In the genomic region with DNA sequence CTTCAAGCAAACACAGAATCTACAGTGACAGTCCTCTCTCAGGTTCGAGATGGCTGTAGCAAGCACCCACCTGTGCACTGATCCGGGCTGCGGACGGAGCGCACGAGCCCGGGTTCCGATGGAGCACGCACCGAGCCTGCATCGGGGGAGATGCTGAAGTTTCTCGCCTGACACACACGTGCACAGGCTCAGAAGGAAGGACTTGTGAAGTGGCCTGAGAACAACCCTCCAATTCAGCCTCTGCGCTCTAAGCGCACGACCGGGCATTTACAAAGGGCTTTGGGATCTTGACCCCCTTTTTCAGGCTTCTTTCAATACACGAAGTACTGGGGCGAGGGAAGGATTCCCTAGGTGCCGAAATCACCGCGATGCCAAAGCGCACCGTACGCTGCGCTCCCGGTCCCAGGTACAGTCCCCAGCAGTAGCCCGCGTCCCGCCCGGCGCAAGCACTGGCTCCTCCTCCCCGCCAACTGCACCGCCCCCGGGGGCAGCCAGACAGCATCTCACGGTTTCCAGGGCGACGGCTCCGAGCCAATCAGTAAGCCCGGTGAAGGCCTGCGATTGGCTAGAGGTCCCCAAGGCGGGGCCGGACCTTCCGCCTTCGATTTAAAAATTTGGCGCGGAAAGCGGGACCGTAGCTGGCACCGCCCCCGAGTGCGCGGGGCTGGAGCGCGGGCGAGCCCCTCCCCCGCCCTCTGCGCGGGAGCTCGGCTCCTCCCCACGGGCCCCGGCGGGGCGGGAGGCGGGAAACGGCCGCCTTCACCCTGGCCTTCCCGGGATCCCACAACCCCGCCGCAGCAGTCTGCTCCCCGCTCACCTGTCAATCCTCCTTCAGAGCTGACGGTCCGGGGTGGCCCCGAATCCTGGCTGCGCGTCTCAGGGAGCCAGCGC, we compare ENCODE assay signal across 8 mouse cellular contexts. TPM values are rescaled to one million over a fixed set of nuclear protein-coding genes. Genes with fewer than 3 reads are reported as not detected.
DNase-seq lines count a peak whose midpoint lies in the region; ATAC-seq and TF ChIP-seq lines count a peak whose summit lies in the region.

No protein-coding gene starts in this region.

- H3K4me3 ChIP-seq in hindbrain, embryonic 10.5 days: peak overlapping the region; percentile 94
- peak overlapping the region; percentile 84 for H3K4me3 ChIP-seq in lung, postnatal 0 days (ENCODE audit: low read depth, low read length)

- TF ChIP-seq EP300 in lung, postnatal 0 days (IDR thresholded peaks at IDR 0.05): no peak

- no peak for TF ChIP-seq CTCF in lung, postnatal 0 days (IDR thresholded peaks at IDR 0.05)

- peak overlapping the region; percentile 100 for H3K4me2 ChIP-seq in lung, postnatal 0 days (replicated peaks; ENCODE audit: low read depth, low read length)

- H3K9ac ChIP-seq in lung, postnatal 0 days (replicated peaks; ENCODE audit: low read depth): 0 out of 2 replicates have a peak overlapping the region, but pooled peaks have one; percentile 12

- H3K27me3 ChIP-seq in hindbrain, embryonic 10.5 days (ENCODE audit: insufficient read depth, poor library complexity, severe bottlenecking): peaks cover 41% of the 10 kb centered on the region
- H3K27me3 ChIP-seq in lung, postnatal 0 days (replicated peaks; ENCODE audit: insufficient read depth, low read length): no peaks in the 10 kb centered on the region

- peaks cover 30% of the 10 kb centered on the region for H3K36me3 ChIP-seq in hindbrain, embryonic 10.5 days
- H3K36me3 ChIP-seq in lung, postnatal 0 days (ENCODE audit: insufficient read depth, low read length): no peaks in the 10 kb centered on the region

- under 1% methylated on average over 77 of the region's 77 CpGs for WGBS in hindbrain, embryonic 10.5 days
- under 1% methylated on average over 67 of the region's 77 CpGs for WGBS in lung, postnatal 0 days

- H3K4me1 ChIP-seq in hindbrain, embryonic 10.5 days (replicated peaks): peaks cover 32% of the 10 kb centered on the region
- peaks cover 6% of the 10 kb centered on the region for H3K4me1 ChIP-seq in lung, postnatal 0 days (ENCODE audit: insufficient read depth, low read depth, low read length)

- peak; percentile 95 for DNase-seq in MN1 (ENCODE audit: low spot score)
- DNase-seq in cerebellum, adult 9-10 months: peak; percentile 89
- DNase-seq in hindbrain, embryonic 10.5 days (ENCODE audit: low spot score): peak; percentile 99
- peak; percentile 96 for DNase-seq in layer of hippocampus, adult 9-11 months
- peak; percentile 98 for DNase-seq in lung, postnatal 0 days (ENCODE audit: low spot score)
- peak; percentile 95 for DNase-seq in ovary, postnatal 14 days (ENCODE audit: low spot score)
- peak; percentile 98 for DNase-seq in thymus, postnatal 14 days

- peak overlapping the region; percentile 99 for H3K27ac ChIP-seq in hindbrain, embryonic 10.5 days
- no peak overlapping the region for H3K27ac ChIP-seq in lung, postnatal 0 days (ENCODE audit: low read length)

- no peaks in the 10 kb centered on the region for H3K9me3 ChIP-seq in hindbrain, embryonic 10.5 days
- no peaks in the 10 kb centered on the region for H3K9me3 ChIP-seq in lung, postnatal 0 days (ENCODE audit: low read length)

- peak; percentile 99 for ATAC-seq in frontal cortex, adult (ENCODE audit: low TSS enrichment)
- ATAC-seq in lung, postnatal 0 days: peak; percentile 99

RNA-seq across cellular contexts. Expression of a gene that starts 0.6 kb away (rescaled TPM):
- polyA plus RNA-seq in hindbrain, embryonic 10.5 days (2016; fragmentation: Nextera tagmentation; extraction: Ambion mirVana): 15.7 and 17.4 TPM in 2 replicates
- 0.93 and 1.5 TPM in 2 replicates for polyA plus RNA-seq in lung, postnatal 0 days (2015; fragmentation: Nextera tagmentation; extraction: Ambion mirVana)

RNA-seq across cellular contexts. Expression of a gene that starts 27.7 kb away (rescaled TPM):
- 19.1 and 25.6 TPM in 2 replicates for polyA plus RNA-seq in hindbrain, embryonic 10.5 days (2016; fragmentation: Nextera tagmentation; extraction: Ambion mirVana)
- 22.4 and 25.8 TPM in 2 replicates for polyA plus RNA-seq in lung, postnatal 0 days (2015; fragmentation: Nextera tagmentation; extraction: Ambion mirVana)

RNA-seq across cellular contexts. Expression of a gene that starts 33.0 kb away (rescaled TPM):
- 0.44 TPM in 1 of 2 replicates, not detected in the other for polyA plus RNA-seq in hindbrain, embryonic 10.5 days (2016; fragmentation: Nextera tagmentation; extraction: Ambion mirVana)
- polyA plus RNA-seq in lung, postnatal 0 days (2015; fragmentation: Nextera tagmentation; extraction: Ambion mirVana): 32.0 and 42.2 TPM in 2 replicates

Comparison
In these comparisons a context has a peak if more than half of its experiments do, and no peak if none do; other contexts are left out.
1. RNA of a gene that starts 33.0 kb away (polyA plus RNA-seq): 32.0 to 42.2 TPM in lung, postnatal 0 days; 0.44 TPM in hindbrain, embryonic 10.5 days; every median in the first group is over 10 times any median in the second.
2. Peak in every context shown above with its lines, with median percentiles within 50 percentile points of each other: DNase-seq.